Mouse (Mus musculus) T-cell, adult 2 months (primary cell): ENCODE measurements around the gene Pafah1b1.

Experiments used
- DNase-seq: peaks from one replicate; pipeline ENCODE4 v3.0.0; 2022; ENCODE audit warnings: low spot score

Gene Pafah1b1

GRCm38 (mm10) chr11:74724235-74724791 is at the start of gene Pafah1b1:
Pafah1b1 (minus strand) TSS chr11:74724670.
- DNase-seq, result peak; percentile 97

DNA sequence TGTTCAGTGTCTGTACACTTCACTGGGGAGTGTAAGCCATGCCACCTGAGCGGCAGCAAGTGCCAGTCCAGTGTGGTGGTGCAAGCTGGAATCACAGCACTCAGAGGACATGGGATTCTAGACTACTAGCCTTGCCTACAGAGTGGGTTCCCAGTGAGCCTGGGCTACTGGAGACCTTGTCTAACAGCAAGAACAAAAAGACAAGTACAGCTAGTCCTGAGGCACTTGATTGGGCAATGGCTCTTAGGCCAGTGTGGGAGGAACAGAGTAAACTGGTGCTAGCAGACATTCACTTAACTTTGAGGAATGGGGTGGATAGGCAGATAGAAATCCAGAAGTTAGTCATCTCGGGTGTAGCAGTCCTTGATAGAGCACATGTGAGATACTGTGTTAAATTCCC is 47.9 kb upstream of the Pafah1b1 start:
- DNase-seq, result no peak

DNA sequence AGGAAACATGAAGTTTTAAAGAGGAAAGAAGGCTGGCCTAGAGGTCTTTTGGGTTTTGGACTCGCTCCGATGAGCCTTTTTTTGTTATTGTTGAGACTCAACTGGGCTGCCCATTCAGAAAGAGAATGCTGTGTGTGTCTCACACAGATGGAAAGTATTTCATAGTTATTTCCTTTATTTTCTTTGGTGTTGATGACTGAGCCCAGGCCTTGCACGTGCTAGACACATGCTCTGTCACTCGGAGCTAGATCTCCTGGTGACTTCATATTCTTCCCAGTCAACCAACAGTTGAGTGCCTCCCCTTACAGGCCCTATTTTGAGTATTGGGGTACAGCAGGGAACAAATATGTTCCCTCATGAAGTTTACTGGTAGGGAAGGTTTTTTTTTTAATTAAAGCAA is 47.2 kb upstream of the Pafah1b1 start:
- no peak for DNase-seq

GRCm38 (mm10) chr11:74771234-74771633 is 46.8 kb upstream of the Pafah1b1 start:
- DNase-seq, result no peak

DNA sequence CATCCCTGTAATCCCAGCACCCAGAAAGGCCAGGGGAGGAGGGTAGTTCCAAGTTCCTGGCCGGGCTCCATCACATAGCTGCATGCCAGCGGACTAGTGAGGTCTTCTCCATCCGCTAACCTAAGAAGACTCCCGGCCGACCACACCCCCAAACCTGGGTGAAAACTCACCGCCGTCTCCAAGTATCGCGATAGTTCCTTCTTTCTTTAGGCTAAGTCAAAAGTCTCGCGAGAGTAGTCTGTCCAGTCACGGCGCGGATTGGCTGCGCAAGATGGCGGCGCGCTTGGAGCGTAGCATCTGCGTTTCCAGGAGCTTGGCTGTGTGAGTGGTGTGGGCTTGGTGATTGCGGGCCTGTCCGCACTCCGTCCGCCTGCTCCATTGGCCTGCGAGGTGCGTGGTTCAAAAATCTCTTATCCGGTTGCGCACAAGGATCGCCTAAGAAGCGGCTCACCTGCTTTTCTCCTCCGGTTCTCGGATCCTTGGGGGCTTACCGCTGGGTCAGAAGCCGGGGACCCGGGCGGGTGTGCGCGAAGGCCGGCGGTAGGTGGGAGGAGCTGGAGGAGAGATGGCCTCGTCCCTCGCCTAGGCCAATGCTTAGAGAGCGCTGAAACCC is 46.2 kb upstream of the Pafah1b1 start, which contains the start of gene Mettl16:
Gene Mettl16, plus strand, starts transcription at position 236 of the 613 bp plus-strand sequence.
- DNase-seq, result peak; percentile 96

- DNase-seq, result no peak
These were observed 45.6 kb upstream of the Pafah1b1 start for GRCm38 (mm10) chr11:74770037-74770436.

DNA sequence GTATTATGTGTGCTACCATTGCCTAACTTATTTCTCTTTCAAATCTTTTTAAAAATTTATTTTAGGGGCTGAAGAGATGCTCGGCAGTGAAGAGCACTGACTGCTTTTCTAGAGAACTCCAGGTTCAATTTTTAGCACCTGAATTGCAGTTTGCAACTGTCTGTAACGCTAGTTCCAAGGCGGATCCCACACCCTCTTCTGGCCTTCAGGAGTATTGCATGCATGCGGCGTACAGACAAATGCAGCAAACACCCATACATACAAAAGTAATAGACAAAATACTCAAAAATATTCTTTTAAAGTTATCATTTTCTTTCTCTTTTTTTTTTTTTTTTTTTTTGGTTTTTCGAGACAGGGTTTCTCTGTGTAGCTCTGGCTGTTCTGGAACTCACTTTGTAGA is 43.6 kb upstream of the Pafah1b1 start:
- peak; percentile 60 for DNase-seq

GRCm38 (mm10) chr11:74767469-74767868 is 43.0 kb upstream of the Pafah1b1 start:
- DNase-seq, result no peak

DNA sequence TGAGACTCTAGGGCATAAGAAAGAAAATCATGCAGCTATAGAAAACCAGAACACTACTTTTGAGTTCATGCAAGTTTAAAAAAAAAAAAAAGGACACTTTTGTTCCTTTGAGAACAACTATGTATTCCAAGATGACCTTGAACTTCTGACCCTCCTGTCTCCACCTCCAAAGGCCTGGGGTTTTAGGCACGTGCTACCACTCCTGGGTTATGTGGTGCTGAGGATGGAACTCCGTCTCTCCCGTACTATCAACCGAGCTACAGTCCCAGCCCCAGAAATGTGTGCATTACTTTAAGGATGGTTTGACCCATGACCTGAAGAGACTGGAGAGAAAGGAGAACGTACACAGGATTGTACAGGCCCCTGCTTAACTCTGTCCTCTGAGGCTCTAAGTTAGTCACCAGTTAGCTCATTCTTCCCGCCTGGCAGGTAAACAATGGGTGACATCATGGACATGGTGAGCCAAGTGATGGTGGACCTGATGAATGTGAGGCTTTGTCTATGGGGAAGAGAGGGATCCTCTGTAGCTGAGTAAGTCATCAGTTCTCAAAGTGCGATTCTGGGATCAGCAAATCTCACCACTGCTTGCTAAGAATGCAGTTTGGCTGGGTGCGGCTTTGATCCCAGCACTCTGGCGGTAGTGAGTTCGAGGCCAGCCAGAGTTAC is 39.6 kb upstream of the Pafah1b1 start:
- no peak for DNase-seq

DNA sequence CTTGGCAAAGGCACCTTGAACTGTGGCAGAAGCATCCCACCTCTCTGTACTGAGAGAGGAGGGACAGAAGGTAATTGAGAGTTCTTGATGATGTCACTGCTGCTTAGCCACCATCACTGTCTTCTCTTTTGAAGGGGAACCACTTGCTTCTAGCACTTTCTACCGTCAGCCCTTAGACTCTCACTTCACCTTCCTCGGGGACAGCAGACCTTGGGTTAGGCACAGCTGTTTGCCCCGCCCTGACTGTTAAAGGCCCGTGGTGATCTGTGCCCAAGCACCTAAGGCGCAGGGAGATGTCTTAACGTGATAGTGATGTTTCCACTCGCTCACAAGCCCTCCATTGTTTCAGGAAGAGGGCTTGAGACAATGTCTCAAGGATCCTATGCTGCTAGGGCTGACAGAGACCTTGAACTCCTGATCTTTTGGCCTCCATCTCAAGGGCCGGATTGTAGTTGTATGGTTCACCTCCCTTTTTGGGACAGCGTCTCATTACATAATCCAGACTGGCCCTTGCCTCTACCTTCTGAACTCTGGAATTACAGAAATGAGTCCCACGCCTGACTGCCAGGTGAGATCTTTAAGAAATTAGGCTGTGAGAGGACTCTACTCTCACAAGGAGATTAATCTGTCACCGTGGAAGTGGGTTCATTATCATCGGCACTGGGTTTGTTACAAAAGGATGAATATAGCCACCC is 36.7 kb upstream of the Pafah1b1 start:
- no peak for DNase-seq

DNA sequence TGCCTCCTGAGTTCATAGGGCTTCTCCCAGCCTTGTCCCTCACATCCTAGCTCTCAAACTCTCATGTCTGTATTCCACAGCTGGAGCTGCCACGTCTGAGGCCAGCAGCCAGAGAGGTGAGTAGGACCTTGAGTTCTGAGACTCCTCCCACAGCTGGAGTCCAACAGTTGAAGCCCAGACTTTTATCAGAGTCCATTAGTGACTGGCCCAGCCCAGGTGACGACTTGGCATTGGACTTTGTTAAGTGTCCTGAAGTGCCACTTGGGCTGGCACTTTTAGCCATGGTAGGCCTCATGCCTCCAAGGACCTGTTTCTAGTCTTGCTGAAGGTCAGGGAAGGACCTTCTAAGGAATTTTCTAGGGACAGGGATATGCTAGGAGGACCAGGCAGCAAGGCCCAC is 32.2 kb upstream of the Pafah1b1 start:
- no peak for DNase-seq

DNA sequence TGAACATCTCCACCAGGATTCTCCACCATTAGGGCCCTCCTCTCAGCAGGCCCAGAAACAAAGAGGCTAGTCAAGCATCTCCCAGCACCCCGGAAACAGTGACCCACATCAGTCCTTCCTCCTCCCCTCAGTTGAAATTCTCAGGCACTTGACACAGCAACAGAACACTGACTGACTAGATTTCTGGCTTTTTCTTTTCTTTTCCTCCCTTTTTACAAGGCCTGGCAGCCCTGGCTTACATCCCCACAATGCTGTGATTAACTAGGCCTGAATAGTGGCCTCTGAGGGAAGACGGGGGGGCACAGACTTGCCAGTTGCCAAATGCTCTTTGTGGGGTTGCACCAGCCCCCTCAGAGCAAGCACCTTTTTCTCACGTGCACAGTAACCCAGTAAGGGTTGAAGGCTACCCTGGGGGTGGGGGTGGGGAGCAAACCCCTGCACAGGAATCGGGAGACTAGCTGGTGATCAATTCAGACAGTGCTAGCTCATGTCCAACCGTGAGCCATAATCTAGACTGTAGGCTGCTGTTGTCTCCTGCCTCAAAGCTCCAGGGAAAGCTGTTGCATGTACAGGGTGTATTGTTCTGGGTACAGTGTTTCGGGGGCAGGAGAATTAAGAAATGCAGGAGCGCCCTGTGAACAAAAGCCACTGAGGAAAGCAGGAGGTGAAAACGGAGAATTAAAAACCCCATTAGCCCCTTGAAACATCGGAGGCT is 27.0 kb upstream of the Pafah1b1 start:
- DNase-seq, result no peak

GRCm38 (mm10) chr11:74750662-74751351 is 26.3 kb upstream of the Pafah1b1 start:
- no peak for DNase-seq

- DNase-seq, result no peak
These were observed 24.8 kb upstream of the Pafah1b1 start for GRCm38 (mm10) chr11:74749241-74749640.

- DNase-seq, result no peak
These were observed 23.6 kb upstream of the Pafah1b1 start for GRCm38 (mm10) chr11:74748022-74748421.

DNA sequence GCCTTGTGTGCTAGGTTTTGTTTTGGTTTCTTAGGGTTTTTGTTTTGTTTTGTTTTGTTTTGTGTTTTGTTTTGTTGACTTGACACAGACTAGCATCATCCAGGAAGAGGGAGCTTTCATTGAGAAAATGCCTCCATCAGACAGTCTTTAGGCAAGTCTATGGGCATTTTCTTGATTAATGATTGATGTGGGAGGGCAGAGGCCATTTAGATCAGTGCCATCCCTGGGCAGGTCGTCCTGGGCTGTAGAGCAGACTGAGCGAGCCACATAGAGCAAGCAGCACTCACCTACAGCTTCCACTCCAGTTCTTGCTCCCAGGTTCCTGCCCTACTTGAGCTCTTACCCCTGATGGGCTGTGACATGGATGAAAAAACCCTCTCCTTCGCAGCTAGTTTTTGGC is 13.4 kb upstream of the Pafah1b1 start:
- DNase-seq, result no peak

DNA sequence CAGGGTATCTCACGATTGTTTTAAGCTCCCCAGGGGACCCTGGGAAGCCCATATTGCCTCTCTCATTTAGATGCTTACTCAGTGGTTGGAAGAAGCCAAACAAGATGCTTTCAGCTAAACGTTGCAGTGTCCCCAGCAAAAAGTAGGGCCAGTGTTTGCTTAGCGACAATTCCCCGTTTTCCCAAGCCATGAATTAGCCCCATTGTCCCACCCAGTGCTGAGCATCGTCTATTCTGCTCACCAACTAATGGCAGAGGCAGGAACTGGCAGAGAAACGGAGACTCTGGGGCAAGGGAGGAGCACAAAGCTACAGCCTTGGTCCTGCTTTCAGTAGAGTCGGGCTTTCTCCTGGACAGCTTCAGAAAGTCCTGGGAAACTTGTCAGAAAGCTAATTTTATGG is 10.4 kb upstream of the Pafah1b1 start:
- no peak for DNase-seq

GRCm38 (mm10) chr11:74725181-74725580 is 711 bp upstream of the Pafah1b1 start:
- DNase-seq, result no peak

- DNase-seq, result peak; percentile 84
These were observed 874 bp downstream of the Pafah1b1 start for GRCm38 (mm10) chr11:74723357-74724234.

DNA sequence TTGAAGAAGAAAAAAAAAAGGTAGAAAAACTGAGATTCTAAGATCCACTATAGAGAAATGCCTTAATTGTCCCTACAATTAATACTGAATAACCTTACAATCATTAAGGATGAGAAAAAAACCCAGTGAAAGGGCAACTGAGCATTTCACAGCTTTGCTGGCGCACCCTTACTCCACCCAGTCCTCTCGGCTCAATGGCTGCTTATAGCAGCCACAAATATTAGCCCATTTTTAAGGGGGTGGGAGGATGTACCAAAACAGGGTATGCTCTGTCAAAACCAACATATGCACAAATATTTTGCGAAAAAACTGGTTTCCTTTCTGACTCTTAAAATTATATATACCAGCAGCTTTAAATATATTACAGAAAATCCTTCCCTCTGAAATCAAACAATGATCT is 2.5 kb downstream of the Pafah1b1 start:
- no peak for DNase-seq

GRCm38 (mm10) chr11:74721141-74721540 is 3.3 kb downstream of the Pafah1b1 start:
- no peak for DNase-seq
